8 mouse cellular contexts compared by ENCODE assay signal in the genomic region with DNA sequence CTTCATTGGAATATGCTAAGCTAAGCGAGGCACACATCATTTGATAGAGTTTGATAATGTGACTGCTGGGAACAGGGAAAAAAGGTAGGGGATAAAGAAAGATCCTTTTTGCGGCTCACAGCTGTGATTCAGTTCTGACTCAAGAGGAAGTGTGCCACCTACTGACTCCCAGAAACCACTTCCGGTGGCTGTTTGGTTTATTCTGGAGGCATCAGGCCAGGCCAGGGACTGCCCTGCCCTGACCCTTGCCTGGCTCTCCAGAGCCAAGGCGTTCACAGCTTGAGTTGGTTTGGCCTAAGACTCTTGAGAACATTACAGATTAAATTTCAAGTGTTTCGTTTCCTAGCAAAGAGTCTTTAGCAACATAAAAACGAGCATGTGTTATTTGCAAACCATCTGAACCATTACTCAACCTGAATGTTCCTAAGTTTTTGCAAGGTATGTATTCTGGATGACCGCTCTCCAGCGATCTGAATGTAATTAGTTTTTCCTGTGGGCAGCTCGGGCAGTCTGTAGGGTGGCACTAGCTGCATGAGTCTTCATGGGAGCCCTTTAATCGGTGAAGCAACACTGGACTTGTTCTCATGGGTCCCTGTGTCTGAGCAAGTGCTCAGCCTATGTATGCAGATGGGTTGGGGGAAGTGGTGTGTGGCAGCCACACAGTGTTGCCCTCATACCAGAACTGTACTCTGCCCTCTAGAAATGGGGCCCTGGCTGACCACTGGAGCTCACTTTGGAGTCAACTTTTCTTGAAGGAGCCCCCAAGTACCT. TPM values are rescaled to one million over a fixed set of nuclear protein-coding genes. Genes with fewer than 3 reads are reported as not detected.
DNase-seq lines count a peak whose midpoint lies in the region; ATAC-seq and TF ChIP-seq lines count a peak whose summit lies in the region.

No protein-coding gene starts in this region.

- H3K36me3 ChIP-seq in G1E (replicated peaks) = no peaks in the 10 kb centered on the region
- H3K36me3 ChIP-seq in kidney, adult 2 months (ENCODE audit: control insufficient read depth, insufficient read depth, low read length) = no peaks in the 10 kb centered on the region

- DNase-seq in left cerebral cortex, postnatal 10 days (ENCODE audit: extremely low spot score in 1 of 2, low spot score in 2 of 2) = peak; percentile 17 to 46
- no peak for DNase-seq in left cerebral cortex, postnatal 4 days
- DNase-seq in G1E (ENCODE audit: low spot score) = no peak
- DNase-seq in fibroblast of lung, adult 2 months (ENCODE audit: low read depth) = peak; percentile 97
- DNase-seq in kidney, adult 2 months = peak; percentile 75
- peak; percentile 94 for DNase-seq in lung, postnatal 25 days (ENCODE audit: low spot score)
- DNase-seq in thymus, postnatal 10 days (ENCODE audit: low spot score in 2 of 2) = peak; percentile 8 to 26
- DNase-seq in cerebellum, adult 11 months = no peak

- H3K9me3 ChIP-seq in G1E (replicated peaks) = no peaks in the 10 kb centered on the region

- H3K27ac ChIP-seq in kidney, adult 2 months (ENCODE audit: insufficient read depth, low read depth, low read length) = peak overlapping the region; percentile 27

- peak; percentile 28; the same call in 1 of the 2 replicates for ATAC-seq in G1E (ENCODE audit: extremely low read depth, insufficient number of reproducible peaks, low FRiP score, poor library complexity, severe bottlenecking)

- no peak for TF ChIP-seq CTCF in G1E (IDR thresholded peaks at IDR 0.05; ENCODE audit: low read depth, low read length)
- peak; percentile 23; the same call in 1 of the 2 replicates for TF ChIP-seq CTCF in kidney, adult 2 months (conservative IDR thresholded peaks at IDR 0.05; ENCODE audit: insufficient read depth, insufficient read length, low read depth, low read length)

- TF ChIP-seq POLR2A in kidney, adult 2 months (IDR thresholded peaks at IDR 0.05; ENCODE audit: low read depth, low read length) = no peak

- peaks cover 2% of the 10 kb centered on the region; the same call in 1 of the 2 replicates for H3K27me3 ChIP-seq in G1E (ENCODE audit: insufficient read depth, low read length)
- H3K27me3 ChIP-seq in kidney, adult 2 months (replicated peaks; ENCODE audit: control insufficient read depth, insufficient read depth, low read length) = no peaks in the 10 kb centered on the region

- no peak overlapping the region for H3K4me3 ChIP-seq in G1E (ENCODE audit: low read depth, low read length)
- no peak overlapping the region for H3K4me3 ChIP-seq in kidney, adult 2 months (ENCODE audit: insufficient read depth, low read depth, low read length)

- WGBS in kidney, adult 2 months = 38% methylated on average over 10 of the region's 10 CpGs

- H3K4me1 ChIP-seq in G1E (ENCODE audit: insufficient read depth, low read depth, low read length) = no peaks in the 10 kb centered on the region
- peaks cover 3% of the 10 kb centered on the region; the same call in 1 of the 2 replicates for H3K4me1 ChIP-seq in kidney, adult 2 months (ENCODE audit: control insufficient read depth, insufficient read depth, low read length)

- intact Hi-C loops in left cerebral cortex, postnatal 10 days (cut with DNase I) = no loop called here
- intact Hi-C loops in left cerebral cortex, postnatal 4 days (cut with DNase I) = no loop called here

RNA-seq across cellular contexts. Expression of a gene that starts 57.9 kb away (rescaled TPM):
- 10 to 100 TPM; 28.1 to 30.4 TPM for total RNA-seq in left cerebral cortex, postnatal 10 days (2021)
- total RNA-seq in left cerebral cortex, postnatal 4 days (2021) = 10 to 100 TPM; 63.5 to 75.7 TPM
- total RNA-seq in G1E (2014; fragmentation: Nextera tagmentation) (67.8 and 106 TPM in 2 replicates), G1E (2017) (11.7 and 13.3 TPM in 2 replicates)
- polyA plus RNA-seq in G1E (2012) = 1.1 and 2.2 TPM in 2 replicates
- polyA plus RNA-seq in kidney, adult 2 months (2012; rRNA removed) = 41.9 and 47.5 TPM in 2 replicates

Comparison
In these comparisons a context has a peak if more than half of its experiments do, and no peak if none do; other contexts are left out.
1. DNase-seq: peak in left cerebral cortex, postnatal 10 days (2 of 2), fibroblast of lung, adult 2 months (single experiment), kidney, adult 2 months (single experiment), lung, postnatal 25 days (single experiment) and thymus, postnatal 10 days (2 of 2); none in left cerebral cortex, postnatal 4 days (single experiment), G1E (single experiment) and cerebellum, adult 11 months (single experiment).